Mouse (Mus musculus): ENCODE results near the gene Gm17545.

Gm17545 gene

GRCm38 (mm10) chr9:22486211-22486610, 32.1 kb downstream of the Gm17545 start:
- intact Hi-C loops (cut with DNase I) = no loop called here

DNA sequence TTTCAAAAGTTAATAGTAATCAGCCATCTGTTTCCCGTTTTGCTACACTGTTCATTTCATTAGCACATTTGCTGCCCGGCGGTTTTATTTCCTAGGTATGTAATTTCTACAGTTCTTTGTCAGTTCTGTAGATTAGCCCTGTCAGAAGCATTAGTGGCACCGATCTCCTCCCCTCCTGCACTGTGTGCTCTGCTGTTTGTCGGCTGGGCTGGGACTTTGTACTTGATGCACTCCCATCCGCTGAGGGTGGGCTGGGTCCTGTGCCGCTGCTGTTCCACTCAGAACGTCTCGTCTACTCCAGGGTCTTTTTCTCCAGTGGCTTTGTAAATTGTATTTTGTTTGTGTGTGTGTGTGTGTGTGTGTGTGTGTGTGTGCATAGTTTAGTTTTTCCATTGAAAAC, 34.9 kb downstream of the Gm17545 start:
- intact Hi-C loops (cut with DNase I) = no loop called here

GRCm38 (mm10) chr9:22494203-22494807, 40.2 kb downstream of the Gm17545 start:
- intact Hi-C loops (cut with DNase I) = no loop called here

DNA sequence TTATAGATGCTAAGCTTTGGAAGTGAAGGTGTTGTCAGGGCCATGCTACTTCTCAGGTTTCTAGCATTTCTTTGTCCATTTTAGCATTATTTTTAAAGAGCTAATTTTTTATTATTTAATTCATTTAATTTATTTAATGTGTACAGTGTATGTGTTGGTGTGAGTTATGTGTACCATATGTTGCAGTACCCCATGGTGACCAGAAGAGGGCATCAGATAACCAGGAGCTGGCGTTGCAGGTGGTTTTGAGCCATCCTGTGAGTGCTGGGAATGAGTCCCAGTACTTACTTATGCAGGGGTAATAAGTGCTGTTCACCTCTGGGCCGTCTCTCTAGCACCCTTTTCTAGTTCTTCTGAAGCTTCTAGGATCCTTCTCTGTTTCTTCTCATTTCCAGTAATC, 41.0 kb downstream of the Gm17545 start:
- intact Hi-C loops (cut with DNase I) = no loop called here

DNA sequence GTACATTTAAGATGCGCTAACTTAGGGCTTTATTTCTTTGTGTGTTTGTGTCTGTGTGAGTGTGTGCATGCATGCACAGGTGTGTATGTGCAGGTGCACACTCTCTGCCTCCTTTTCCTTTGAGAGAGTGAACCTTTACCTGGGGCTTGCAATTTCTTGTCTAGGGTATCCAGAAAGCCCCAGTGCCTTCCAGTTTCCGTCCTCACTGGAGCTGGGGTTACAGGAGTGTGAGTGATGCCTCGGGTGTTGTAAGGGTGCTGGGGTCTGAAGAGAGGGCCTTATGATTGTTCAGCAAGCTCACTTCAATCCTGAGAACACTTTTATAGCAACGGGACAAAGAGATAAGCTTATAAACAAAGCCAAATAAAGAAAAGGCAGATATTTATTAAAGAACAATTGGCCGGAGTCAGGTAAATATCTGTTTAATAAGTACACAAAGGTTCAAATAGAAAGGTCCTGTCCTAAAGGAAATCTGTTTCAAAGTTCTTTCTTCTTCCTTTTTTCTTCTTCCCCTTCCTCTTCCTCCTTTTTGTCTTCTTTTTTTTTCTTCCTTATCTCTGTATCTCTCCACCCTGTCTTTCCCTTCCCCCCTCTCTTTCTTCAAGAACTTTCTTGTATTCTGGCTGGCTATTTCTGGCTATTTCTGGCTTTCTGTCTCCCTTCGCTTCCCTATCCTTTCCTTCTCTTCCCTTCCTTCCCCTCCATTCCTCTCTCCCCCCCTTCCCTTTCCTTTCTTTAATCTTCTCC, 43.1 kb downstream of the Gm17545 start:
- intact Hi-C loops (cut with DNase I) = no loop called here

GRCm38 (mm10) chr9:22502972-22503371, 48.9 kb downstream of the Gm17545 start:
- intact Hi-C loops (cut with DNase I) = no loop called here

DNA sequence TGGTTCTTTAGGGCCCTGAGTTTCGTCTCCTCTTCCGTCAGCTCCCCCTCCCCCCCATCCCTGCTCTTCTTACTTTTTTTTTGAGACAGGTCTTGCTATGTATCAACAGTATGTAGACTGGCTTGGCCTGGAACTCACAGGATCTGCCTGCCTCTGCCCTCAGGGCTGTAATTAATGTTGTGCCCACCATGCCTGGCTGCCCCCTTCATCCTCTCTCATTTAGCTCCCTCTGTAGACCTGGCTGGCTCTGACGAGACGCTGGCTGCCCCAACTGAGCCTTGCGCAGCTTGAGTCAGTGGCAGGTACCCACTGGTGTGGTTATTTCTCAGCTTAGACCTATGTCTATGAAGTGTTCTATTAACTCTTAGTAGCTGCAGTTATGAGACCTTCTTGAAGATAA, 49.5 kb downstream of the Gm17545 start:
- intact Hi-C loops (cut with DNase I) = no loop called here

GRCm38 (mm10) chr9:22505574-22505973, 51.5 kb downstream of the Gm17545 start:
- intact Hi-C loops (cut with DNase I) = no loop called here

Measured in adrenal gland (tissue).